Mouse (Mus musculus) heart, embryonic 15.5 days (tissue): ENCODE measurements around the gene Vmn2r31. TPM values are rescaled to one million over a fixed set of nuclear protein-coding genes. Genes with fewer than 3 reads are reported as not detected.
"Not testable (repeated sequence)": the region's sequence is repeated elsewhere in the genome, so short reads cannot be mapped to it uniquely, and the experiment has no call there.

Experiments
- ATAC-seq: fragments of 200-750 bp; cut with Nextera tagmentation; replicated peaks from 2 replicates; pipeline ENCODE4 v1.8.0; 2017; ENCODE audit warnings: low read depth, moderate TSS enrichment; ENCODE audit not compliant: insufficient number of reproducible peaks, insufficient read depth, low FRiP score
- H3K27ac ChIP-seq: fragments of 300-500 bp; sonication (generic); 2 replicates; pipeline ENCODE4 v1.5.1; 2015; ENCODE audit warnings: mild to moderate bottlenecking, inconsistent platforms
- H3K27me3 ChIP-seq: fragments of 300-500 bp; sonication (generic); 2 replicates; pipeline ENCODE4 v1.6.1; 2015; ENCODE audit warnings: inconsistent platforms
- H3K36me3 ChIP-seq: fragments of 300-500 bp; sonication (generic); 2 replicates; pipeline ENCODE4 v1.6.1; 2015; ENCODE audit warnings: mild to moderate bottlenecking, inconsistent platforms
- H3K4me1 ChIP-seq: fragments of 300-500 bp; sonication (generic); replicated peaks from 2 replicates; pipeline ENCODE4 v1.6.1; 2015; ENCODE audit warnings: inconsistent platforms
- H3K4me2 ChIP-seq: fragments of 300-500 bp; sonication (generic); 2 replicates; pipeline ENCODE4 v1.6.1; 2015; ENCODE audit warnings: inconsistent platforms, mild to moderate bottlenecking, moderate library complexity
- H3K4me3 ChIP-seq: fragments of 300-500 bp; sonication (generic); 2 replicates; pipeline ENCODE4 v1.5.1; 2015; ENCODE audit warnings: mild to moderate bottlenecking, inconsistent platforms
- H3K9ac ChIP-seq: fragments of 300-500 bp; sonication (generic); 2 replicates; pipeline ENCODE4 v1.6.1; 2015; ENCODE audit warnings: mild to moderate bottlenecking, inconsistent platforms
- H3K9me3 ChIP-seq: fragments of 300-500 bp; sonication (generic); replicated peaks from 2 replicates; pipeline ENCODE4 v1.6.1; 2016; ENCODE audit warnings: inconsistent platforms
- WGBS: fragments of 180-500 bp; shearing (Covaris S2); methylation state at CpG from one replicate; pipeline ENCODE4 v1.1.7; 2015; ENCODE audit warnings: mixed read lengths; 5-methylcytosine and 5-hydroxymethylcytosine counted together
- polyA plus RNA-seq: library from polyadenylated mRNA; unstranded; fragments of >200 nt; fragmentation: Nextera tagmentation; extraction: Ambion mirVana; gene quantifications from 2 replicates; pipeline ENCODE4 v1.2.1, GENCODE M21; 2015

The Vmn2r31 gene
- polyA plus RNA-seq: not detected in 2 replicates

DNA sequence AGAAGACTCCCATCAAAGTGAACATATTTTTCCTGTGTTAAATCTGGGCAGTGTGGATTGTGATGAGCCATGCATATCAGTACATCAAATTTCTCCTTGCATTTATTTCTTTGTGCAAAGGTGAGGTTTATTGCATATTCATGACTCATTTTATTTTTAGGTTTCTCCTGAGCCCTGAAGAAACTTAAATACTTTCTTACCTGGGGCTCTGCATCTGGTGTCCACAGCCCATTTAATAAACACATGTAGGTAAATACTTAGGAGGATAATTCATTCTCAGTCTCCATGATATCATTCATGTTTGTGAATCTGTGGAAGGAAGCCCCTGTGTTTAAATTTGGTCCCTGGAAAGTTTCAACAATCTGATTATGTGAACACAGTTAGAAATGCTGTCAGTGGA is at the start of gene Vmn2r31:
Vmn2r31 (minus strand) TSS at position 101 of the 400 bp plus-strand sequence.
- H3K9me3 ChIP-seq, H3K4me3 ChIP-seq, H3K27me3 ChIP-seq, H3K27ac ChIP-seq, H3K4me1 ChIP-seq, H3K9ac ChIP-seq, ATAC-seq, H3K4me2 ChIP-seq, H3K36me3 ChIP-seq: not testable (repeated sequence)

- not testable (repeated sequence) for H3K4me2 ChIP-seq, H3K9ac ChIP-seq, H3K4me3 ChIP-seq, H3K27me3 ChIP-seq, H3K4me1 ChIP-seq, H3K9me3 ChIP-seq, ATAC-seq, H3K36me3 ChIP-seq, H3K27ac ChIP-seq
- 48% methylated on average over 12 of the region's 12 CpGs for WGBS
Observed at GRCm38 (mm10) chr7:7374431-7374830, 25.1 kb downstream of the Vmn2r31 start, which contains the start of gene Gm45783. Gm45783 (minus strand) TSS chr7:7374573.

DNA sequence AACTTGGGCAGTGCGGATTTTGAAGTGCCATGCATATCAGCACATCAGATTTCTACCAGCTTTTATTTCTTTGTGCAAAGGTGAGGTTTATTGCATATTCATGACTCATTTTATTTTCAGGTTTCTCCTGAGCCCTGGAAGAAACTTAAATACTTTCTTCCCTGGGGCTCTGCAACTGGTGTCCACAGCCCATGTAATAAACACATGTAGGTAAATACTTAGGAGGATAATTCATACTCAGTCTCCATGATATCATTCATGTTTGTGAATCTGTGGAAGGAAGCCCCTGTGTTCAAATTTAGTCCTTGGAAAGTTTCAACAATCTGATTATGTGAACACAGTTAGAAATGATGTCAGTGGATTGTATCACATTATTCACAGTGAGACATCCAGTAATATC is 62.0 kb downstream of the Vmn2r31 start, which contains the start of gene Vmn2r30:
Vmn2r30 (minus strand) TSS at position 101 of the 400 bp plus-strand sequence.
- not testable (repeated sequence) for H3K36me3 ChIP-seq, H3K9me3 ChIP-seq, H3K27ac ChIP-seq, ATAC-seq, H3K9ac ChIP-seq, H3K4me3 ChIP-seq, H3K27me3 ChIP-seq, H3K4me2 ChIP-seq, H3K4me1 ChIP-seq
- WGBS: no CpG with 5 or more reads among the region's 1 CpGs

Other genes with a start within 250 kb of the Vmn2r31 start
- 0.92 and 1.5 TPM in 2 replicates for gene Zfp418, start 228.4 kb downstream of the Vmn2r31 start, polyA plus RNA-seq
- 4.2 and 4.7 TPM in 2 replicates for gene Zfp772, start 189.7 kb downstream of the Vmn2r31 start, polyA plus RNA-seq
- gene Vmn2r29, start 152.4 kb downstream of the Vmn2r31 start, polyA plus RNA-seq: 0.16 and 0.43 TPM in 2 replicates
- gene Gm45844, start 121.4 kb downstream of the Vmn2r31 start, polyA plus RNA-seq: 3.4 and 3.6 TPM in 2 replicates
- 45.5 and 50.0 TPM in 2 replicates for gene Clcn4, start 98.9 kb downstream of the Vmn2r31 start, polyA plus RNA-seq
- 0.03 TPM in 1 of 2 replicates, not detected in the other for gene Vmn2r30, start 62.1 kb downstream of the Vmn2r31 start, polyA plus RNA-seq
- gene Gm45783, start 25.1 kb downstream of the Vmn2r31 start, polyA plus RNA-seq: not detected in 2 replicates
- gene Vmn2r32, start 80.3 kb upstream of the Vmn2r31 start, polyA plus RNA-seq: not detected in 2 replicates
- gene Vmn2r33, start 167.1 kb upstream of the Vmn2r31 start, polyA plus RNA-seq: not detected in 2 replicates